11 mouse cellular contexts compared by ENCODE assay signal in the genomic region with DNA sequence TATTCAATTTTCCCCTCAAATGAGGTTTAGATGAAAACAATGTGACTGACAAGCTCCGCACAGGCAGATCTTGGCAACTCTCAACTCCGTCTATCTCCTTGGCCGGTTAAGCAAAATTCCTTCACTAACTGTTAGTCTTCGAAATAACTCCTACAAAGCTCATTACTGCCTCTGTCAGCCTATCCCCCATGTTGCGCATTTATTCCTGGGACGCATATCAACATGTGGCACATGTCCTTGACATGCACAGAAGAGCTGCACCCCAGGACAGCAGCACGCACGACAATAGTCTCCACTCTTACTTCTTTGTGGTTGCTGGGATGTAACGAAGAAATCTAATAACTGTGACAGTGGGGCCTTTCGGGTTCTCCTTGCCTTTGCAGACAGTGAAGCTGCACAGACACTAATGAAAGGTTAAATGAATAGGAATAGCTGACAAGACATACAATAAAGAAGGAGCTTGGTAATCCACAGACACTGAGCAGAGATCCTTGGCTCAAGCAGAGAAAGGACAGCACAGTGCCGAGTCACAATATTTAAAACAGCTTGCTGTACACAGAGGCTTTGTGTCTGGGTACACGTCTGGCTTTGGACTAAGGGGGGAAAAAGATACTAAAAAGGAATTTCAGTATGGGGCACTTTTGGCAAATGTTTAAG. TPM values are rescaled to one million over a fixed set of nuclear protein-coding genes. Genes with fewer than 3 reads are reported as not detected.
A peak's percentile ranks its signal among the peaks of the same experiment; 100 is the strongest.
DNase-seq lines count a peak whose midpoint lies in the region; ATAC-seq lines count a peak whose summit lies in the region.
"Had no signal": no experiment of that assay in that cellular context is flagged by ENCODE, and none has a peak within 500 bp of the region (broad histone marks: within the 10 kb centered on the region; RNA-seq: fewer than 3 reads in every experiment).

No protein-coding gene starts in this region.

- WGBS in hindbrain, embryonic 16.5 days, result 27% methylated on average over 12 of the region's 12 CpGs
- 23% methylated on average over 12 of the region's 12 CpGs for WGBS in midbrain, embryonic 16.5 days
- 62% methylated on average over 12 of the region's 12 CpGs for WGBS in liver, embryonic 12.5 days (ENCODE audit: insufficient replicate concordance)

- H3K9ac ChIP-seq in hindbrain, embryonic 16.5 days (ENCODE audit: low read depth, low read length), result no peak overlapping the region
- no peak overlapping the region for H3K9ac ChIP-seq in midbrain, embryonic 16.5 days (ENCODE audit: low read depth, low read length)
- H3K9ac ChIP-seq in liver, embryonic 12.5 days, result no peak overlapping the region

- peaks cover 16% of the 10 kb centered on the region for H3K27me3 ChIP-seq in hindbrain, embryonic 16.5 days (replicated peaks; ENCODE audit: control insufficient read depth, insufficient read depth, low read length)
- peaks cover 28% of the 10 kb centered on the region for H3K27me3 ChIP-seq in midbrain, embryonic 16.5 days (ENCODE audit: control insufficient read depth, insufficient read depth, low read depth, low read length)
- H3K27me3 ChIP-seq in liver, embryonic 12.5 days (replicated peaks), result peaks cover 32% of the 10 kb centered on the region

- no peaks in the 10 kb centered on the region for H3K9me3 ChIP-seq in hindbrain, embryonic 16.5 days (ENCODE audit: control insufficient read depth, low read length)
- H3K9me3 ChIP-seq in midbrain, embryonic 16.5 days (replicated peaks; ENCODE audit: control insufficient read depth, low read length, poor library complexity, severe bottlenecking), result no peaks in the 10 kb centered on the region
- no peaks in the 10 kb centered on the region for H3K9me3 ChIP-seq in liver, embryonic 12.5 days (replicated peaks)

- H3K27ac ChIP-seq in hindbrain, embryonic 16.5 days (ENCODE audit: low read depth, low read length), result no peak overlapping the region
- no peak overlapping the region for H3K27ac ChIP-seq in midbrain, embryonic 16.5 days (ENCODE audit: low read length)
- no peak overlapping the region for H3K27ac ChIP-seq in liver, embryonic 12.5 days

- peaks cover 2% of the 10 kb centered on the region for H3K4me1 ChIP-seq in hindbrain, embryonic 16.5 days (ENCODE audit: control insufficient read depth, insufficient read depth, low read depth, low read length)
- H3K4me1 ChIP-seq in midbrain, embryonic 16.5 days (ENCODE audit: control insufficient read depth, insufficient read depth, low read length), result peaks cover 3% of the 10 kb centered on the region; the same call in 1 of the 2 replicates
- H3K4me1 ChIP-seq in liver, embryonic 12.5 days, result no peaks in the 10 kb centered on the region

- ATAC-seq in hindbrain, embryonic 16.5 days, result peak; percentile 58; the same call in 1 of the 2 replicates
- ATAC-seq in midbrain, embryonic 16.5 days, result peak; percentile 36; the same call in 1 of the 2 replicates
- ATAC-seq in liver, embryonic 12.5 days, result no peak

- peak; percentile 87 for DNase-seq in heart, adult 11 months
- no peak for DNase-seq in heart, postnatal 4 days
- peak; percentile 47 for DNase-seq in embryo, embryonic 10.5 days (ENCODE audit: low spot score)
- DNase-seq in spleen, postnatal 4 days (ENCODE audit: low spot score in 2 of 2), result no peak
- DNase-seq in spleen, adult 18-20 months, result no peak
- DNase-seq: adrenal gland, postnatal 10 days; cerebellum, adult 18-20 months; right cerebral cortex, postnatal 4 days had no signal

- H3K36me3 ChIP-seq in hindbrain, embryonic 16.5 days (ENCODE audit: control insufficient read depth, insufficient read depth, low read length), result no peaks in the 10 kb centered on the region
- no peaks in the 10 kb centered on the region for H3K36me3 ChIP-seq in midbrain, embryonic 16.5 days (ENCODE audit: control insufficient read depth, insufficient read depth, low read length)
- H3K36me3 ChIP-seq in liver, embryonic 12.5 days, result no peaks in the 10 kb centered on the region

- peak overlapping the region; percentile 5; the same call in 1 of the 2 replicates for H3K4me2 ChIP-seq in hindbrain, embryonic 16.5 days (ENCODE audit: low read length)
- peak overlapping the region; percentile 20 for H3K4me2 ChIP-seq in midbrain, embryonic 16.5 days (ENCODE audit: low read length)
- no peak overlapping the region for H3K4me2 ChIP-seq in liver, embryonic 12.5 days

- H3K4me3 ChIP-seq in hindbrain, embryonic 16.5 days (ENCODE audit: low read length), result no peak overlapping the region
- H3K4me3 ChIP-seq in midbrain, embryonic 16.5 days (ENCODE audit: low read depth, low read length), result no peak overlapping the region
- H3K4me3 ChIP-seq in liver, embryonic 12.5 days, result no peak overlapping the region

RNA-seq across cellular contexts. Expression of a gene that starts 6.0 kb away (rescaled TPM):
- total RNA-seq in heart, postnatal 4 days (2021), result 1 to 10 TPM; 3.0 to 3.4 TPM
- polyA plus RNA-seq in hindbrain, embryonic 16.5 days (2015; fragmentation: Nextera tagmentation; extraction: Ambion mirVana), result 7.0 and 11.9 TPM in 2 replicates
- 19.0 and 20.1 TPM in 2 replicates for polyA plus RNA-seq in midbrain, embryonic 16.5 days (2015; fragmentation: Nextera tagmentation; extraction: Ambion mirVana)
- polyA plus RNA-seq in liver, embryonic 12.5 days (2016; fragmentation: Nextera tagmentation; extraction: Ambion mirVana), result 1.4 and 1.5 TPM in 2 replicates

Comparison
In these comparisons a context has a peak if more than half of its experiments do, and no peak if none do; other contexts are left out.
1. DNase-seq: peak in heart, adult 11 months (single experiment) and embryo, embryonic 10.5 days (single experiment); none in heart, postnatal 4 days (single experiment), spleen, postnatal 4 days (0 of 2) and spleen, adult 18-20 months (0 of 2).